Mouse (Mus musculus): Measurements from ENCODE around the gene Itpr1. TPM values are rescaled to one million over a fixed set of nuclear protein-coding genes. Genes with fewer than 3 reads are reported as not detected.

Gene Itpr1
- polyA plus RNA-seq, 1 experiment from 2014 or later = 11.9 TPM

DNA sequence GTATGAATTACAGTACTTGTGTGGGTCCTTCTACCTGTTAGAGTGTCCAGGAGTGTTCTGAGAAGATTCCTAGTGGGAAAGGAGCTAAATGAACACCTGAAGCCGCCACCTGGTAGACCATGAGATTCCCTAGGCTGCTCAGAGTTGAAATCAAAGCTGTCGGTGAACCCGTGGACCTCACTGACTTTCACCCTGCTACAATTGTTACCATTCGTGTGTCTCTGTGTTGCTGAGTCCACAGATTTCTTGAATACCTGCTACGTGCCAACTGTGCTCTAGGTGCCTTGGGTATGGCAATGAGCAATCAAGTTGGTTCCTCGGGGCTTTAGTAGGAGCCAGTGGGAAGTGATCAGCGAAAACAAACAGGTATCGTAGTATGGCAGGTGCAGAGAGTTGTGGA lies 3.9 kb downstream of the Itpr1 start:
- Histone ChIP-seq H3K36me3 (no peaks in the 10 kb centered on the region), H3K4me2 (replicated peaks) (no peak overlapping the region), H3K4me1 (peaks cover 14% of the 10 kb centered on the region), H3K27ac (no peak overlapping the region), H3K4me3 (no peak overlapping the region), H3K27me3 (no peaks in the 10 kb centered on the region), H3K9me3 (no peaks in the 10 kb centered on the region), H3K9ac (no peak overlapping the region)
- ATAC-seq (ENCODE audit: insufficient number of reproducible peaks, insufficient read depth, low FRiP score, low TSS enrichment) = no peak
- 88% methylated on average over 8 of the region's 8 CpGs for WGBS

DNA sequence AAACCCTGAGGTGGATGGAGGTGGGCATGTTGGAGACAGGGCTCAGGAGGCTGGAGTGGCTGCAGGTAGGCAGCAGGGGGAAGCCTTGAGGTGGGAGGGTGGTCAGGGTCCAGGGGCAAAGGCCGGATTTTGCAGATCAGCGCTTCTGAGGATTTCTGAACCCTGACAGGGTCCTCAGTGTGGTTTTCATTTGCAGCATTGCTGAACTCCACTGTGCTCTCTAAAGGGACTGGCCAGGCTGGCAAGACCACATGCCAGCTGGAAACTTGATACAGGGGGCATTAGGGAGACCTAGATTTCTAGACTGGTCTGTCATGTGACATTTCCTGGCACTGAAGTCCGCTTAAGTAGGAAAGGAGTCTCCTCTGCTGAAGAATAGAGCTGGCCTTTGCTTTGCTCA lies 5.1 kb downstream of the Itpr1 start:
- no peak overlapping the region for H3K9ac ChIP-seq
- 63% methylated on average over 3 of the region's 3 CpGs for WGBS
- no peak for ATAC-seq (ENCODE audit: insufficient number of reproducible peaks, insufficient read depth, low FRiP score, low TSS enrichment)
- H3K36me3 ChIP-seq = no peaks in the 10 kb centered on the region
- no peaks in the 10 kb centered on the region for H3K27me3 ChIP-seq
- no peak overlapping the region for H3K4me3 ChIP-seq
- no peaks in the 10 kb centered on the region for H3K9me3 ChIP-seq
- H3K4me1 ChIP-seq = peaks cover 13% of the 10 kb centered on the region
- no peak overlapping the region for H3K4me2 ChIP-seq (replicated peaks)
- H3K27ac ChIP-seq = no peak overlapping the region

DNA sequence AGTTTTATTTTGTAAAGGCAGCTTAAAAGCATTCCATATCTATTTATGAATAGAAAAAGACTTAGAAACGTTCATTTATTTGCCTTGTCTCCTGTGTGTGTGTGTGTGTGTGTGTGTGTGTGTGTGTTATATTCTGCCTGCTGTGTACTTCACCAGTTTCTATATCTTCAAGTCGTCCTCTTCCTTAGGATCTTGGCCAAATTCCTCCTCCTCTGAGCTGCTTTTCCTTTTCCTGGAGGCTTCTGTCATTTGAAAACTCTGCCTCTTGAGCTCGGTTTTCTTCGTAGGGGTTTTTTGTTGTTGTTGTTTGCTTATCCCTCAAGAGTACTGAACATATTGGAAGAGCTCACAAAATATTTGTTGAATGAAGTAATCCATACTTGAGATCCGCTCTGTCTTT lies 9.5 kb downstream of the Itpr1 start:
- Histone ChIP-seq H3K9ac (no peak overlapping the region), H3K27me3 (no peaks in the 10 kb centered on the region), H3K9me3 (no peaks in the 10 kb centered on the region), H3K4me3 (no peak overlapping the region), H3K4me2 (replicated peaks) (no peak overlapping the region), H3K4me1 (peaks cover 6% of the 10 kb centered on the region; the same call in 1 of the 2 replicates), H3K36me3 (no peaks in the 10 kb centered on the region), H3K27ac (no peak overlapping the region)
- WGBS = 66% methylated on average over 5 of the region's 5 CpGs
- no peak for ATAC-seq (ENCODE audit: insufficient number of reproducible peaks, insufficient read depth, low FRiP score, low TSS enrichment)

DNA sequence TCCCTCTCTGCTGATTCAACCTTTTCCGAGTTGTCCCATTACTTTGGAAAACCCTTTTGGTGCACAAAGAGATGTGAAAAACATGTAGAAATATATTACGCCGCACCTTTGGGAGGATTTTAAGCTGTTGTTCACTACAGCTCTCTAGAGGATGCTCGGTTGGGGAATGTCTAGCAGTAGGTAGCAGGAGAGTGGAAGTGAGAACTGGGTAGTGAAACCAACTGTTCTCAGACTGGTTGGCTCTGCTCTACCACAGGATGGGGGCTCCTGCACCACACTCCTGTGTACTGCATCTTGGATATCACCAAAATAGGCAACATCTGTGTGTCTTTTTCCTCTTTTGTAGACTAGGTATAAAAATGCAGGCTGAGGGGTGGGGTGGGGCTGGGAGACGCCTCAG lies 10.0 kb downstream of the Itpr1 start:
- H3K27ac ChIP-seq = no peak overlapping the region
- H3K4me1 ChIP-seq = peaks cover 6% of the 10 kb centered on the region; the same call in 1 of the 2 replicates
- no peak overlapping the region for H3K4me3 ChIP-seq
- no peak overlapping the region for H3K4me2 ChIP-seq (replicated peaks)
- 92% methylated on average over 5 of the region's 5 CpGs for WGBS
- no peak overlapping the region for H3K9ac ChIP-seq
- no peak for ATAC-seq (ENCODE audit: insufficient number of reproducible peaks, insufficient read depth, low FRiP score, low TSS enrichment)
- H3K27me3 ChIP-seq = no peaks in the 10 kb centered on the region
- H3K9me3 ChIP-seq = no peaks in the 10 kb centered on the region
- H3K36me3 ChIP-seq = no peaks in the 10 kb centered on the region

DNA sequence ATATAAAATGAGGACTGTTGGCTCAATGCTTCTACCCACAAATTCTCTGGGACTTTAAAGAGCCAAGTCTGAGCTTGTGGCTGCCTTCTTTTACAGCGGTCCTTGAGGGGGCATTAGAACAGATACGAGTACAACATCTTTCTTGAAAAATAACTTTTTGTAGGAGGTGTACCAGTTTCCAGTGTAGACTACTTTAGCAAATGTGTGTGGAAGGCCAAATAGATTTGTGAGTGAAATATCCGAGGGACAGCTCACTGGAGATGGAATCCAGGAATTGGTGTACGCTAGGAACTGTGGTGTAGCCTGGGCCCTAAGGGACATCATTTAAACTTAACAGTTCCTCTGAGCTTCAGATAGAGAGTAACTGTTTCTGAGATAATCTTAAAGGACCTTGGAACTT lies 11.5 kb downstream of the Itpr1 start:
- 90% methylated on average over 4 of the region's 4 CpGs for WGBS
- no peaks in the 10 kb centered on the region for H3K9me3 ChIP-seq
- ATAC-seq (ENCODE audit: insufficient number of reproducible peaks, insufficient read depth, low FRiP score, low TSS enrichment) = no peak

DNA sequence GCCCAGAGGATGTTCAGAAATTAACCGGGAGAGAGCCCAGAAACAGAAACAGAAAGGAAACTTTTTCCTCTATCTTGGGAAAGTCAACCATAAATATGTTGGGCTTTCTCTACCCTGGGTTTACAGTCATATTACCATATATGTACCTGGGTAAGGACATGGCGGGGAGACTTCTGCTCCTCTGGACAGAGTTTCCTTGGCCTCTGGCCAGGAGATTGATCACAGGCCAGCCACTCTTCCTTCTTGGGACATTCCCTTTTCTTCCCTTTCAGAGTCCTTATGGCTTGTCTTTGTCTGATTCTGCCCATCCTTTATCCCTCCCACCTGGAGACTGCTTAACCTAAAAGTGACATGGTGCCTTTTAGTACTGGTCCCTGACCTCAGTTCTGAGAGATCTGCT lies 12.1 kb downstream of the Itpr1 start:
- Histone ChIP-seq H3K27ac (no peak overlapping the region), H3K4me2 (replicated peaks) (no peak overlapping the region), H3K9me3 (no peaks in the 10 kb centered on the region), H3K36me3 (no peaks in the 10 kb centered on the region), H3K4me1 (peaks cover 10% of the 10 kb centered on the region; the same call in 1 of the 2 replicates), H3K9ac (no peak overlapping the region), H3K27me3 (no peaks in the 10 kb centered on the region), H3K4me3 (no peak overlapping the region)
- 87% methylated on average over 2 of the region's 2 CpGs for WGBS
- no peak for ATAC-seq (ENCODE audit: insufficient number of reproducible peaks, insufficient read depth, low FRiP score, low TSS enrichment)

More for the DNA sequence above, 11.5 kb downstream of the Itpr1 start:
- Histone ChIP-seq H3K36me3 (no peaks in the 10 kb centered on the region), H3K4me3 (no peak overlapping the region), H3K4me1 (peaks cover 10% of the 10 kb centered on the region; the same call in 1 of the 2 replicates), H3K9ac (no peak overlapping the region), H3K4me2 (replicated peaks) (no peak overlapping the region), H3K27me3 (no peaks in the 10 kb centered on the region), H3K27ac (no peak overlapping the region)

DNA sequence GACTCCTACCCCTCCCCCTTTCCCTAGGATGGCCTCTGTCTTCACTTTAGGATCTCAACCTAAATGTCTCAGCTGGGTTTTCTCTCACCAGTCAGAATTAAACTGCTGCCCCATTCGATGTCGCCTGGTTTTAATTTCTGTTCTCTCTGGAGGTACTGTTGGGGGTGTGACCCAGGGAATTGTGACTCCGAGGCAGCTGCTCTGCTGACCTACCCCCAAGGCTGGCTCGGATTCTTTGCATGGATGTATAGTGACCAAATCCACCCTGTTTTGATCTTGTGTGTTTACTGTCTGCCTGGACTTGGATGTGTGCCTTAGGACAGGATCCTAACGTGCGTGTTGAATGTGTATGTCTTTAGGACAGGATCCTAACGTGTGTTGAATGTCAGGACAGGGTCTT lies 13.3 kb downstream of the Itpr1 start:
- Histone ChIP-seq H3K4me2 (replicated peaks) (no peak overlapping the region), H3K4me1 (peaks cover 10% of the 10 kb centered on the region; the same call in 1 of the 2 replicates), H3K9me3 (no peaks in the 10 kb centered on the region), H3K27me3 (no peaks in the 10 kb centered on the region), H3K9ac (no peak overlapping the region), H3K4me3 (no peak overlapping the region), H3K36me3 (no peaks in the 10 kb centered on the region), H3K27ac (no peak overlapping the region)
- whole genome bisulfite sequencing = 29% methylated on average over 7 of the region's 7 CpGs
- ATAC-seq (ENCODE audit: insufficient number of reproducible peaks, insufficient read depth, low FRiP score, low TSS enrichment) = no peak

DNA sequence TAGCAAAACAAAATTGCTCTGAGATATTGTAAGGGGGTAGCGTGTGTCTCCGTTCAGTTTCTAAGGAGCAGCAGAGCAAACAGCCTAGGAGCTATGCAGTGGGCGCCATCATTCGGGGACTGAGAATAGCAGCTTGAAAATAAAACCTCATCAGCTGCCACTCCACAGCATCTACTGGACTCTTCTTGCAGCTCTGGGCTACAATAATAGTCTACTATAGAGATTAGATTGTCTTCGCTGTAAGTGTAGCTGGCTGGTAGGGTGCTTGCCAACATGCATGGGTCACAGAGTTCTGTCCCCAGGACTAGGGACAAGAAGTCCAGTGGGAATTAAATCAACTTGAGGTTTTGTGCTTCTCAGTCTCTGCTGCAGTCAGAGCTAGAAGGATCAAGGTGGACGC lies 14.6 kb downstream of the Itpr1 start:
- WGBS = 88% methylated on average over 6 of the region's 6 CpGs
- ATAC-seq (ENCODE audit: insufficient number of reproducible peaks, insufficient read depth, low FRiP score, low TSS enrichment) = no peak
- H3K27me3 ChIP-seq = no peaks in the 10 kb centered on the region; the same call in 1 of the 2 replicates
- H3K4me2 ChIP-seq (replicated peaks) = no peak overlapping the region
- no peak overlapping the region for H3K4me3 ChIP-seq
- no peak overlapping the region for H3K27ac ChIP-seq
- H3K36me3 ChIP-seq = no peaks in the 10 kb centered on the region
- H3K9ac ChIP-seq = no peak overlapping the region
- no peaks in the 10 kb centered on the region for H3K9me3 ChIP-seq
- H3K4me1 ChIP-seq = peaks cover 15% of the 10 kb centered on the region; the same call in 1 of the 2 replicates

DNA sequence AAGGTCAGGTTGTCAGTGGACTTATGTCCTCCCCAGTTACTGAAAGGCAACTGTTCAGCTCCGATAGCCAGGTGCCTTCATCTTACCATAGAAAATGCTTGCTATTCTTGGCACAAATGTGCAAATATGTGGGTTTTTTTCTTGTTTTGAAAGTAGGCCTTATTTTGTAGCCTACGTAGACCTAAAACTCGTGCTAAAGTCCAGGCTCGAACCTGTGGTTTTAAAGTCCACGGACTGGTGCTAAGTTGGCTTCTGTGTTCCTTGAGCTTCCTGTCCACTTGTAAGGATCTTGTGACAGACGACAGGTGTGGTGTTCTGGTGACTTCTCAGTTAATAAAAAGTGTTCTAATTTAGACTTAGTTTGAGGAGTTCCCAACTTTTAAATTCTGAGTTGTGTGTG lies 15.2 kb downstream of the Itpr1 start:
- 61% methylated on average over 6 of the region's 6 CpGs for WGBS
- Histone ChIP-seq H3K9me3 (no peaks in the 10 kb centered on the region), H3K4me1 (peaks cover 19% of the 10 kb centered on the region), H3K36me3 (no peaks in the 10 kb centered on the region), H3K4me3 (no peak overlapping the region), H3K4me2 (replicated peaks) (no peak overlapping the region), H3K27ac (no peak overlapping the region), H3K27me3 (no peaks in the 10 kb centered on the region; the same call in 1 of the 2 replicates), H3K9ac (no peak overlapping the region)
- no peak for ATAC-seq (ENCODE audit: insufficient number of reproducible peaks, insufficient read depth, low FRiP score, low TSS enrichment)

DNA sequence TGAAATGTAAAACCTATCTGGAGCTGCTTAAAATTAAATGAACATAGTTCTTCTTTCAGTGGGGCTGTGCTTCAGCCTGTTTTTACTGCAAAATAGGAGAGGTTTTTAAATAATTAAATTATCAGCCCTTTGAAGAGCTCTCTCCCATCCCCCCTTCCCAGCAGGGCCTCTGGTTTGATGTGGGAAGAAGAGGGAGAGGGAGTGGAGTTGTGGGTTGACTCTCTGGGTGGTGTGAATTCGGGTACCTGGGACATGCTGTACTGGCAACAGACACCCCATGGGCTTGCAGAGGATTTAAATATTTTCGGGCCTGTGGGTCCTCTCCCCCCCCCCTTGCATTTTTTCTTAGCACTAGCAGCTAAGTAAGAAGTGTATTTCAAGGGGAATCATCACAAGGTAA lies 15.7 kb downstream of the Itpr1 start:
- H3K36me3 ChIP-seq = no peaks in the 10 kb centered on the region
- no peak overlapping the region for H3K4me3 ChIP-seq
- no peak for ATAC-seq (ENCODE audit: insufficient number of reproducible peaks, insufficient read depth, low FRiP score, low TSS enrichment)
- H3K4me1 ChIP-seq = peaks cover 24% of the 10 kb centered on the region
- WGBS = 23% methylated on average over 2 of the region's 2 CpGs
- no peaks in the 10 kb centered on the region for H3K9me3 ChIP-seq
- H3K27ac ChIP-seq = no peak overlapping the region
- no peak overlapping the region for H3K9ac ChIP-seq
- H3K4me2 ChIP-seq (replicated peaks) = no peak overlapping the region
- H3K27me3 ChIP-seq = no peaks in the 10 kb centered on the region; the same call in 1 of the 2 replicates

DNA sequence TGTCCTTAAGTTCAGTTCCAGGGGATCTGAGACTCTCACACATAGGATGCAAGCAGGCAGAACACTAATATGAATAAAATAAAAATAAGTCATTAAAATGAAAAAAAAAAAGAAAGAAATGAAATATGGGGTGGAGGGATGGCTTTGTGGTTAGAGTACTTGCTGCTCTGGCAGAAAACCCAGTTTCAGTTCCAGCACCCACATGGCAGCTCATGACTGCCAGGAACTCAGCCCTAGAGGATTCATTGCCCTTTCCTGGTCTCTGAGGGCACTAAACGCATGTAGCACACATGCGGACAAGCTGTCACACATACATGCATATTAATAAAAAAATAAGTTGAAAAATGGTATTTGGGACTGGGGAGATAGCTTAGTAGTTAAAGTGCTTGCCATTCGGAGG lies 17.7 kb downstream of the Itpr1 start:
- Histone ChIP-seq H3K9ac (no peak overlapping the region), H3K4me1 (peaks cover 33% of the 10 kb centered on the region)

DNA sequence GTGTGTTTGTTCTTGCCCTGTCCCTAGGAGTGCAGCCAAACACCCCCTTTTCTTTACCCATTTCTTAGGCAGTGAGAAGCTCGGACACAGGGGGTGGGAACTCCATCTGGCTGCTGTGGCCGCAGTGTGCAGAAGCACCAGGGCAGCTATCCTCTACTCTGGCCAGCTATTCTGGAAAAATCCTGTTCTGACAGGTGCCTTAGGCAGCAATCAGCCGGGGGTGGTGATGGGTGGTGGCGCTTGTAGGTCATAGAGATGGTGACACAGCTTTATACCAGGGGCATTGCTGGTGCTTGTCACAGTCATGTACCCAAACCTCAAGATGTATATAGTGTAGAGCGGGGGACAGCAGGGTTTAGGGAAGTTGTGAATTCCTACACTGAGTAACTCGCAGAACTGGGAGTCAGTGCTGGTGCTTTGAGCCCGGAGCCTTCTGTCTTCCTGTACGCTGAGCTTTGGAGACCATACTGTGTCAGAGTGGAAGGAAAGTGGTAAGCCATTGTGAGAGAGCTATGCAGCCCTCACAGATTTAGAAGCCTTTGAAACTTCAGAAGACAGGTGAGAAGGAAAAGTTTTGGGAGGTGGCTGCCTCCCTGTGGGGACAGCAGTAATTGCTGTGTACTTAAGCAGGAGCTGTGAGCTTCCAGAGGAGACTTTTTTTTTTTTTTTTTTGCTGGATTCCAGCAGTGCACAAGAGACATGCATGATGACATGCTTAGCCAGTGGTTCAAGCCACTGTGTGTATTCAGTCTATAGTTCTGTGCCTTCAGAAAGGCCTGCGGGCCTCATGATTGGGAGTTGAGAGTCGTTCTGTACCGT lies 19.2 kb downstream of the Itpr1 start:
- WGBS = 71% methylated on average over 11 of the region's 11 CpGs
- no peak for ATAC-seq (ENCODE audit: insufficient number of reproducible peaks, insufficient read depth, low FRiP score, low TSS enrichment)

More for the DNA sequence above, 17.7 kb downstream of the Itpr1 start:
- WGBS = 95% methylated on average over 3 of the region's 3 CpGs
- H3K36me3 ChIP-seq = no peaks in the 10 kb centered on the region
- no peaks in the 10 kb centered on the region for H3K9me3 ChIP-seq
- H3K4me3 ChIP-seq = no peak overlapping the region
- H3K27ac ChIP-seq = no peak overlapping the region
- no peak overlapping the region for H3K4me2 ChIP-seq (replicated peaks)
- no peak for ATAC-seq (ENCODE audit: insufficient number of reproducible peaks, insufficient read depth, low FRiP score, low TSS enrichment)
- no peaks in the 10 kb centered on the region; the same call in 1 of the 2 replicates for H3K27me3 ChIP-seq

More for the DNA sequence above, 19.2 kb downstream of the Itpr1 start:
- Histone ChIP-seq H3K4me1 (peaks cover 42% of the 10 kb centered on the region), H3K9ac (no peak overlapping the region), H3K4me3 (no peak overlapping the region), H3K36me3 (no peaks in the 10 kb centered on the region), H3K9me3 (no peaks in the 10 kb centered on the region), H3K4me2 (replicated peaks) (no peak overlapping the region), H3K27me3 (no peaks in the 10 kb centered on the region; the same call in 1 of the 2 replicates), H3K27ac (no peak overlapping the region)
